13 mouse cellular contexts compared by ENCODE assay signal in genomic region chr1:159979096-159979495, GRCm38 (mm10).
DNase-seq lines count a peak whose midpoint lies in the region; TF ChIP-seq lines count a peak whose summit lies in the region.
"Had no signal": no experiment of that assay in that cellular context is flagged by ENCODE, and none has a peak within 500 bp of the region (broad histone marks: within the 10 kb centered on the region; RNA-seq: fewer than 3 reads in every experiment).

No protein-coding gene starts in this region.

- TF ChIP-seq POLR2A in kidney, adult 2 months (IDR thresholded peaks at IDR 0.05; ENCODE audit: low read depth, low read length) = no peak

- peak; percentile 39 to 46 for DNase-seq in cerebellum, postnatal 10 days
- no peak for DNase-seq in cerebellum, adult 11-12 months
- DNase-seq in ovary, postnatal 10 days (ENCODE audit: low spot score) = peak; percentile 14
- DNase-seq in ovary, postnatal 36 days (ENCODE audit: low spot score) = no peak
- DNase-seq in kidney, adult 2 months = peak; percentile 50
- no peak for DNase-seq in urinary bladder, postnatal 4 days (ENCODE audit: low spot score in 2 of 2)
- no peak for DNase-seq in urinary bladder, postnatal 25 days (ENCODE audit: low spot score)
- no peak for DNase-seq in retina, embryonic 14.5 days (ENCODE audit: low spot score)
- DNase-seq: cerebellum, postnatal 25 days had no signal

- H3K4me3 ChIP-seq in kidney, adult 2 months (ENCODE audit: insufficient read depth, low read depth, low read length) = no peak overlapping the region
- H3K4me3 ChIP-seq: limb, embryonic 10.5 days had no signal

- whole genome bisulfite sequencing in kidney, adult 2 months = 73% methylated on average over 2 of the region's 2 CpGs

- H3K36me3 ChIP-seq in kidney, adult 2 months (ENCODE audit: control insufficient read depth, insufficient read depth, low read length) = no peaks in the 10 kb centered on the region
- H3K36me3 ChIP-seq: G1E; limb, embryonic 10.5 days had no signal

- H3K4me1 ChIP-seq in kidney, adult 2 months (ENCODE audit: control insufficient read depth, insufficient read depth, low read length) = no peaks in the 10 kb centered on the region
- H3K4me1 ChIP-seq: limb, embryonic 10.5 days had no signal

- H3K27me3 ChIP-seq in kidney, adult 2 months (replicated peaks; ENCODE audit: control insufficient read depth, insufficient read depth, low read length) = no peaks in the 10 kb centered on the region

- no peak overlapping the region for H3K27ac ChIP-seq in kidney, adult 2 months (ENCODE audit: insufficient read depth, low read depth, low read length)
- H3K27ac ChIP-seq: limb, embryonic 10.5 days; liver, embryonic 14.5 days; macrophage had no signal

- no peak for TF ChIP-seq CTCF in kidney, adult 2 months (conservative IDR thresholded peaks at IDR 0.05; ENCODE audit: insufficient read depth, insufficient read length, low read depth, low read length)

Comparison
In these comparisons a context has a peak if more than half of its experiments do, and no peak if none do; other contexts are left out.
1. DNase-seq: peak in cerebellum, postnatal 10 days (2 of 2), ovary, postnatal 10 days (single experiment) and kidney, adult 2 months (single experiment); none in cerebellum, adult 11-12 months (single experiment), ovary, postnatal 36 days (single experiment), urinary bladder, postnatal 4 days (0 of 2), urinary bladder, postnatal 25 days (single experiment) and retina, embryonic 14.5 days (single experiment).